Mouse (Mus musculus): Measurements from ENCODE around the gene Tbc1d2. TPM values are rescaled to one million over a fixed set of nuclear protein-coding genes. Genes with fewer than 3 reads are reported as not detected.

The Tbc1d2 gene
- polyA plus RNA-seq (2016; fragmentation: Nextera tagmentation; extraction: Ambion mirVana): 2.0 and 2.6 TPM in 2 replicates

- Histone ChIP-seq H3K27ac (peak within 1 kb of the TSS; percentile 87), H3K9ac (peak within 1 kb of the TSS; percentile 69), H3K9me3 (no peaks in the 10 kb centered on the region), H3K27me3 (peaks cover 29% of the 10 kb centered on the region), H3K4me2 (replicated peaks) (peak within 1 kb of the TSS; percentile 79), H3K4me3 (peak within 1 kb of the TSS; percentile 55), H3K4me1 (no peaks in the 10 kb centered on the region), H3K36me3 (no peaks in the 10 kb centered on the region)
- WGBS: under 1% methylated on average over 66 of the region's 69 CpGs
- ATAC-seq (ENCODE audit: insufficient number of reproducible peaks, insufficient read depth, low FRiP score, low TSS enrichment): peak; percentile 91
These were observed at the start of gene Tbc1d2 for GRCm38 (mm10) chr4:46650086-46650753. TSS of gene Tbc1d2 (minus strand) at chr4:46650209.

GRCm38 (mm10) chr4:46696467-46696866 is 46.5 kb upstream of the Tbc1d2 start:
- no peak; the same call in 1 of the 2 replicates for ATAC-seq (ENCODE audit: insufficient number of reproducible peaks, insufficient read depth, low FRiP score, low TSS enrichment)
- Histone ChIP-seq H3K9me3 (no peaks in the 10 kb centered on the region), H3K9ac (no peak overlapping the region), H3K4me2 (replicated peaks) (no peak overlapping the region), H3K36me3 (no peaks in the 10 kb centered on the region), H3K4me3 (no peak overlapping the region), H3K27me3 (peaks cover 4% of the 10 kb centered on the region; the same call in 1 of the 2 replicates), H3K4me1 (no peaks in the 10 kb centered on the region), H3K27ac (no peak overlapping the region)
- WGBS: 80% methylated on average over 6 of the region's 6 CpGs

- H3K4me3 ChIP-seq: no peak overlapping the region
- 82% methylated on average over 8 of the region's 8 CpGs for WGBS
- no peak for ATAC-seq (ENCODE audit: insufficient number of reproducible peaks, insufficient read depth, low FRiP score, low TSS enrichment)
These were observed 40.6 kb upstream of the Tbc1d2 start for GRCm38 (mm10) chr4:46690565-46690964.

GRCm38 (mm10) chr4:46690023-46690420 is 40.0 kb upstream of the Tbc1d2 start:
- H3K4me3 ChIP-seq: no peak overlapping the region
- H3K4me1 ChIP-seq: no peaks in the 10 kb centered on the region
- peaks cover 8% of the 10 kb centered on the region; the same call in 1 of the 2 replicates for H3K27me3 ChIP-seq
- no peak for ATAC-seq (ENCODE audit: insufficient number of reproducible peaks, insufficient read depth, low FRiP score, low TSS enrichment)
- no peak overlapping the region for H3K4me2 ChIP-seq (replicated peaks)
- H3K27ac ChIP-seq: no peak overlapping the region
- WGBS: 84% methylated on average over 8 of the region's 8 CpGs
- no peaks in the 10 kb centered on the region for H3K9me3 ChIP-seq
- H3K36me3 ChIP-seq: no peaks in the 10 kb centered on the region
- no peak overlapping the region for H3K9ac ChIP-seq

More at GRCm38 (mm10) chr4:46690565-46690964, 40.6 kb upstream of the Tbc1d2 start:
- Histone ChIP-seq H3K9ac (no peak overlapping the region), H3K9me3 (no peaks in the 10 kb centered on the region), H3K4me2 (replicated peaks) (no peak overlapping the region), H3K27me3 (peaks cover 8% of the 10 kb centered on the region; the same call in 1 of the 2 replicates), H3K4me1 (no peaks in the 10 kb centered on the region), H3K36me3 (no peaks in the 10 kb centered on the region), H3K27ac (no peak overlapping the region)

GRCm38 (mm10) chr4:46689397-46690022 is 39.5 kb upstream of the Tbc1d2 start:
- H3K9ac ChIP-seq: no peak overlapping the region
- H3K4me2 ChIP-seq (replicated peaks): no peak overlapping the region
- peak; percentile 35; the same call in 1 of the 2 replicates for ATAC-seq (ENCODE audit: insufficient number of reproducible peaks, insufficient read depth, low FRiP score, low TSS enrichment)
- H3K9me3 ChIP-seq: no peaks in the 10 kb centered on the region
- H3K36me3 ChIP-seq: no peaks in the 10 kb centered on the region
- H3K4me3 ChIP-seq: no peak overlapping the region
- H3K27ac ChIP-seq: no peak overlapping the region
- 44% methylated on average over 15 of the region's 15 CpGs for WGBS
- no peaks in the 10 kb centered on the region for H3K4me1 ChIP-seq
- peaks cover 5% of the 10 kb centered on the region; the same call in 1 of the 2 replicates for H3K27me3 ChIP-seq

- no peak overlapping the region for H3K4me2 ChIP-seq (replicated peaks)
- 72% methylated on average over 14 of the region's 14 CpGs for WGBS
- no peaks in the 10 kb centered on the region for H3K4me1 ChIP-seq
- no peak overlapping the region for H3K9ac ChIP-seq
- H3K27ac ChIP-seq: no peak overlapping the region
- H3K4me3 ChIP-seq: no peak overlapping the region
- H3K27me3 ChIP-seq: 0 out of 2 replicates have a peak, but pooled peaks cover 3% of the 10 kb centered on the region
- no peaks in the 10 kb centered on the region for H3K9me3 ChIP-seq
- ATAC-seq (ENCODE audit: insufficient number of reproducible peaks, insufficient read depth, low FRiP score, low TSS enrichment): no peak
- H3K36me3 ChIP-seq: no peaks in the 10 kb centered on the region
These were observed 38.3 kb upstream of the Tbc1d2 start for GRCm38 (mm10) chr4:46688213-46688832.

GRCm38 (mm10) chr4:46684160-46684559 is 34.2 kb upstream of the Tbc1d2 start:
- Histone ChIP-seq H3K4me1 (no peaks in the 10 kb centered on the region), H3K4me2 (replicated peaks) (no peak overlapping the region), H3K27me3 (no peaks in the 10 kb centered on the region), H3K36me3 (no peaks in the 10 kb centered on the region), H3K9me3 (no peaks in the 10 kb centered on the region), H3K27ac (no peak overlapping the region), H3K9ac (no peak overlapping the region), H3K4me3 (no peak overlapping the region)
- 72% methylated on average over 6 of the region's 6 CpGs for WGBS
- no peak for ATAC-seq (ENCODE audit: insufficient number of reproducible peaks, insufficient read depth, low FRiP score, low TSS enrichment)

- Histone ChIP-seq H3K27me3 (no peaks in the 10 kb centered on the region), H3K9me3 (no peaks in the 10 kb centered on the region), H3K9ac (no peak overlapping the region), H3K27ac (no peak overlapping the region), H3K4me2 (replicated peaks) (no peak overlapping the region), H3K36me3 (no peaks in the 10 kb centered on the region), H3K4me1 (no peaks in the 10 kb centered on the region), H3K4me3 (no peak overlapping the region)
- 91% methylated on average over 3 of the region's 3 CpGs for WGBS
- ATAC-seq (ENCODE audit: insufficient number of reproducible peaks, insufficient read depth, low FRiP score, low TSS enrichment): no peak
These were observed 26.6 kb upstream of the Tbc1d2 start for GRCm38 (mm10) chr4:46676646-46677045.

GRCm38 (mm10) chr4:46675992-46676391 is 26.0 kb upstream of the Tbc1d2 start:
- Histone ChIP-seq H3K4me2 (replicated peaks) (no peak overlapping the region), H3K9me3 (no peaks in the 10 kb centered on the region), H3K4me1 (no peaks in the 10 kb centered on the region), H3K27me3 (no peaks in the 10 kb centered on the region), H3K9ac (no peak overlapping the region), H3K27ac (no peak overlapping the region), H3K4me3 (no peak overlapping the region), H3K36me3 (no peaks in the 10 kb centered on the region)
- no peak for ATAC-seq (ENCODE audit: insufficient number of reproducible peaks, insufficient read depth, low FRiP score, low TSS enrichment)
- WGBS: 41% methylated on average over 4 of the region's 4 CpGs

GRCm38 (mm10) chr4:46675272-46675785 is 25.3 kb upstream of the Tbc1d2 start:
- Histone ChIP-seq H3K27me3 (0 out of 2 replicates have a peak, but pooled peaks cover 2% of the 10 kb centered on the region), H3K36me3 (no peaks in the 10 kb centered on the region), H3K4me3 (no peak overlapping the region), H3K4me1 (no peaks in the 10 kb centered on the region), H3K9ac (no peak overlapping the region), H3K27ac (no peak overlapping the region), H3K9me3 (no peaks in the 10 kb centered on the region), H3K4me2 (replicated peaks) (no peak overlapping the region)
- no peak for ATAC-seq (ENCODE audit: insufficient number of reproducible peaks, insufficient read depth, low FRiP score, low TSS enrichment)
- WGBS: 72% methylated on average over 11 of the region's 11 CpGs

GRCm38 (mm10) chr4:46668620-46669019 is 18.6 kb upstream of the Tbc1d2 start:
- peaks cover 21% of the 10 kb centered on the region for H3K4me1 ChIP-seq
- WGBS: 75% methylated on average over 11 of the region's 11 CpGs
- H3K9ac ChIP-seq: no peak overlapping the region
- no peaks in the 10 kb centered on the region for H3K36me3 ChIP-seq
- no peaks in the 10 kb centered on the region for H3K9me3 ChIP-seq
- H3K4me2 ChIP-seq (replicated peaks): no peak overlapping the region
- no peak overlapping the region for H3K27ac ChIP-seq
- ATAC-seq (ENCODE audit: insufficient number of reproducible peaks, insufficient read depth, low FRiP score, low TSS enrichment): no peak
- no peak overlapping the region for H3K4me3 ChIP-seq
- 0 out of 2 replicates have a peak, but pooled peaks cover 2% of the 10 kb centered on the region for H3K27me3 ChIP-seq

Data from embryonic facial prominence, embryonic 12.5 days (tissue).